Comparison of ENCODE assay signal across 20 mouse cellular contexts in the genomic region with DNA sequence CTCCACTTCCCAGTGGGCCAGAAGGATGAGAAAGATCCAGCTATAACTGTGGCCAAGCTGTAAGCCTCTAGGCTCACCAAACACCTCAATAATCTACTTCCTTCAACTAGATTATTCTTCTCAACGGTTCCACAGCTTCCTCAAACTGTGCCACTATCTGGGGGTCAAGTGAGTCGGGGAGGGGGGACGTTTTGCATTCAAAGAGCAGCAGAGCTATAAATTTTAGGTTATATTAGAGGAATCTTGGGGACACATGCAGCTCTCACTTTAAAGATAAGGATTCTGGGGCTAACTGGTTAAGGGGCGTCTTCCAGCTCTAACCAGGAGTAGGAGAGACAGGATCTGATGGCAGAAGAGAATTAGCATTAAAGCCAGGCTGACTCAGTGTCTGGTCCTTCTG.
"Had no signal": no experiment of that assay in that cellular context is flagged by ENCODE, and none has a peak within 500 bp of the region (broad histone marks: within the 10 kb centered on the region; RNA-seq: fewer than 3 reads in every experiment).

No protein-coding gene starts in this region.

- H3K4me1 ChIP-seq: megakaryocyte, embryonic 14.5 days; midbrain, embryonic 10.5 days; midbrain, embryonic 12.5 days; neural tube, embryonic 13.5 days; neural tube, embryonic 15.5 days had no signal

- DNase-seq: lung, adult 18-20 months; lung, embryonic 14.5 days; lung, postnatal 10 days; lung, postnatal 4 days; midbrain, embryonic 14.5 days; retina, postnatal 1 day; right cerebral cortex, adult 18-20 months; right cerebral cortex, postnatal 25 days; right cerebral cortex, postnatal 4 days; spleen, adult 18-20 months; thymus, adult 18-20 months; thymus, postnatal 14 days; thymus, postnatal 36 days had no signal

- H3K9ac ChIP-seq: lung, embryonic 14.5 days; midbrain, embryonic 12.5 days; neural tube, embryonic 13.5 days; neural tube, embryonic 15.5 days had no signal

- ATAC-seq: midbrain, embryonic 16.5 days had no signal

- H3K27me3 ChIP-seq: megakaryocyte, embryonic 14.5 days; midbrain, embryonic 12.5 days; neural tube, embryonic 13.5 days; neural tube, embryonic 15.5 days had no signal

- H3K4me3 ChIP-seq: megakaryocyte, embryonic 14.5 days; midbrain, embryonic 10.5 days; midbrain, embryonic 12.5 days; myocyte; neural tube, embryonic 13.5 days; neural tube, embryonic 15.5 days had no signal

- H3K27ac ChIP-seq: midbrain, embryonic 10.5 days; midbrain, embryonic 12.5 days; neural tube, embryonic 13.5 days; neural tube, embryonic 15.5 days had no signal

- H3K9me3 ChIP-seq: midbrain, embryonic 10.5 days; midbrain, embryonic 12.5 days; neural tube, embryonic 13.5 days; neural tube, embryonic 15.5 days had no signal

- H3K36me3 ChIP-seq: midbrain, embryonic 10.5 days; midbrain, embryonic 12.5 days; neural tube, embryonic 13.5 days; neural tube, embryonic 15.5 days had no signal
